ENCODE assay signal across 11 mouse cellular contexts in genomic region chr2:103569716-103570115, GRCm38 (mm10). TPM values are rescaled to one million over a fixed set of nuclear protein-coding genes. Genes with fewer than 3 reads are reported as not detected.
DNase-seq lines count a peak whose midpoint lies in the region; ATAC-seq and TF ChIP-seq lines count a peak whose summit lies in the region.
"Had no signal": no experiment of that assay in that cellular context is flagged by ENCODE, and none has a peak within 500 bp of the region (broad histone marks: within the 10 kb centered on the region; RNA-seq: fewer than 3 reads in every experiment).

No protein-coding gene starts in this region.

- DNase-seq in gastrocnemius, adult 18-20 months (ENCODE audit: low spot score), result peak; percentile 51
- DNase-seq in gastrocnemius, postnatal 10 days, result no peak
- DNase-seq in neural tube, embryonic 11.5 days (ENCODE audit: low spot score), result no peak
- no peak for DNase-seq in neural tube, embryonic 10.5 days (ENCODE audit: extremely low spot score, low spot score)
- no peak for DNase-seq in limb, embryonic 10.5 days (ENCODE audit: low spot score)
- no peak for DNase-seq in embryo, embryonic 11 days
- DNase-seq in urinary bladder, postnatal 10 days (ENCODE audit: low spot score), result no peak
- DNase-seq: adrenal gland, postnatal 10 days; cerebellum, postnatal 25 days had no signal

- H3K27ac ChIP-seq in neural tube, embryonic 11.5 days (ENCODE audit: low read depth, low read length), result no peak overlapping the region
- no peak overlapping the region for H3K27ac ChIP-seq in limb, embryonic 10.5 days
- no peak overlapping the region for H3K27ac ChIP-seq in intestine, postnatal 0 days (ENCODE audit: low read depth, low read length)
- H3K27ac ChIP-seq: left cerebral cortex, adult 2 months had no signal

- H3K36me3 ChIP-seq in neural tube, embryonic 11.5 days (ENCODE audit: control insufficient read depth, insufficient read depth, low read length), result no peaks in the 10 kb centered on the region
- H3K36me3 ChIP-seq in limb, embryonic 10.5 days, result no peaks in the 10 kb centered on the region
- H3K36me3 ChIP-seq in intestine, postnatal 0 days (ENCODE audit: control insufficient read depth, insufficient read depth), result no peaks in the 10 kb centered on the region

- H3K27me3 ChIP-seq in neural tube, embryonic 11.5 days (ENCODE audit: control insufficient read depth, insufficient read depth, low read length), result peaks cover 6% of the 10 kb centered on the region; the same call in 1 of the 2 replicates
- peaks cover 4% of the 10 kb centered on the region; the same call in 1 of the 2 replicates for H3K27me3 ChIP-seq in limb, embryonic 10.5 days (ENCODE audit: low read depth, poor library complexity, severe bottlenecking)
- H3K27me3 ChIP-seq in intestine, postnatal 0 days (replicated peaks; ENCODE audit: control insufficient read depth, insufficient read depth, low read length), result no peaks in the 10 kb centered on the region

- 0 out of 2 replicates have a peak overlapping the region, but pooled peaks have one; percentile 4 for H3K4me3 ChIP-seq in neural tube, embryonic 11.5 days (ENCODE audit: low read depth, low read length)
- peak overlapping the region; percentile 76; the same call in 1 of the 2 replicates for H3K4me3 ChIP-seq in limb, embryonic 10.5 days
- no peak overlapping the region for H3K4me3 ChIP-seq in intestine, postnatal 0 days (ENCODE audit: low read depth, low read length)
- H3K4me3 ChIP-seq: left cerebral cortex, adult 2 months had no signal

- H3K4me2 ChIP-seq in neural tube, embryonic 11.5 days (ENCODE audit: low read depth), result peak overlapping the region; percentile 92
- H3K4me2 ChIP-seq in intestine, postnatal 0 days (replicated peaks; ENCODE audit: low read depth), result no peak overlapping the region

- no peaks in the 10 kb centered on the region for H3K9me3 ChIP-seq in neural tube, embryonic 11.5 days (ENCODE audit: control insufficient read depth, low read length)
- no peaks in the 10 kb centered on the region for H3K9me3 ChIP-seq in limb, embryonic 10.5 days (replicated peaks)
- H3K9me3 ChIP-seq in intestine, postnatal 0 days (ENCODE audit: control insufficient read depth), result no peaks in the 10 kb centered on the region

- no peak for TF ChIP-seq CTCF in intestine, postnatal 0 days (IDR thresholded peaks at IDR 0.05; ENCODE audit: low read depth)

- H3K4me1 ChIP-seq in neural tube, embryonic 11.5 days (ENCODE audit: control insufficient read depth, insufficient read depth, low read length), result peaks cover 19% of the 10 kb centered on the region
- peaks cover 74% of the 10 kb centered on the region for H3K4me1 ChIP-seq in limb, embryonic 10.5 days
- peaks cover 2% of the 10 kb centered on the region; the same call in 1 of the 2 replicates for H3K4me1 ChIP-seq in intestine, postnatal 0 days (replicated peaks; ENCODE audit: control insufficient read depth, insufficient read depth, low read length)

- WGBS in neural tube, embryonic 11.5 days, result 76% methylated on average over 1 of the region's 1 CpGs
- WGBS in limb, embryonic 10.5 days, result 78% methylated on average over 1 of the region's 1 CpGs
- WGBS in intestine, postnatal 0 days, result 44% methylated on average over 1 of the region's 1 CpGs

- ATAC-seq in neural tube, embryonic 11.5 days (ENCODE audit: insufficient read depth, low FRiP score, low TSS enrichment), result no peak
- ATAC-seq in intestine, postnatal 0 days, result no peak

- no peak overlapping the region for H3K9ac ChIP-seq in neural tube, embryonic 11.5 days (ENCODE audit: low read length)
- H3K9ac ChIP-seq in intestine, postnatal 0 days (ENCODE audit: low read depth, low read length), result no peak overlapping the region

RNA-seq across cellular contexts. Expression of gene Abtb2, which starts 3.6 kb away (rescaled TPM):
- 10 to 100 TPM in 1 of 2 experiments, 1 to 10 TPM in 1; 6.9 to 11.3 TPM for total RNA-seq in gastrocnemius, adult 18-20 months (2021)
- total RNA-seq in gastrocnemius, postnatal 10 days (2021), result 10 to 100 TPM; 11.0 to 13.6 TPM
- 14.4 and 15.6 TPM in 2 replicates for polyA plus RNA-seq in neural tube, embryonic 11.5 days (2014; fragmentation: Nextera tagmentation; extraction: Ambion mirVana)
- polyA plus RNA-seq in limb, embryonic 10.5 days (2016; fragmentation: Nextera tagmentation; extraction: Ambion mirVana), result 14.2 and 17.6 TPM in 2 replicates
- 3.8 and 3.9 TPM in 2 replicates for polyA plus RNA-seq in intestine, postnatal 0 days (2015; fragmentation: Nextera tagmentation; extraction: Ambion mirVana)
